Mouse (Mus musculus) lung, adult 18-20 months (tissue): Measurements from ENCODE around the gene Flt3l.
"Not testable (repeated sequence)": the region's sequence is repeated elsewhere in the genome, so short reads cannot be mapped to it uniquely, and the experiment has no call there.

ENCODE experiments used
- DNase-seq, 2 experiments: peaks; one replicate each; pipeline ENCODE4 v3.0.0; 2022; ENCODE audit warnings: mixed read lengths in 2 of 2

The Flt3l gene

DNA sequence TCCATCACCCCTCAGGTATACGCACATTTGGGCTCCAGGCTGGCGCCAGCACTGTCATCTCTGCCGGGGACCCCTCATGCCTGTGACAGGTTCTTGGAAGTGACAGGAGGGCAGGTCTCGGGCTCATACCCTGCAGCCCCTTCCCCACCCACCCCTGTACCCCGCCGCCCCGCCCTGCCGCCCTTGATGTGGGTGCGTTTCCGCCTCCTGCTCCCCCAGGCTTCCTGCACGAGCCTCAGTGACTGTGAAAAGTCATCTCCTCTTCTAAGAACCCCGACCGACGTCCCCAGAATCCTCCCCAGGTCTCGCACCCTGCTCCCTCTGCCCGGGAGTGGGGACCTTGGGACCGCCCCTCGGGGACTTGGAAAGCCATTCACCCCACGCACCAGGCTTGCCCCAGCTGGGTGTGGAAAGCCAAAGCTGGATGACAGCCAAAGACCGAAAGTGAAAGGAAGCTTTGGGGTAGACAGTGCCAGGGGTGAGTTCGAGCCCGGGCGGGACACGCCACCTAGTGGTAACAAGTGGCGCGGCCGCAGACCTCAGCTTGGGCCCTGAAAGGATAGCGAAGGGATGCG is at the start of gene Flt3l, which contains the start of gene Gm45713:
Flt3l (minus strand) TSS at position 440 of the 575 bp plus-strand sequence.
Gm45713 (minus strand) TSS at position 239 of the 575 bp plus-strand sequence.
- DNase-seq: peak; percentile 93 to 96

DNA sequence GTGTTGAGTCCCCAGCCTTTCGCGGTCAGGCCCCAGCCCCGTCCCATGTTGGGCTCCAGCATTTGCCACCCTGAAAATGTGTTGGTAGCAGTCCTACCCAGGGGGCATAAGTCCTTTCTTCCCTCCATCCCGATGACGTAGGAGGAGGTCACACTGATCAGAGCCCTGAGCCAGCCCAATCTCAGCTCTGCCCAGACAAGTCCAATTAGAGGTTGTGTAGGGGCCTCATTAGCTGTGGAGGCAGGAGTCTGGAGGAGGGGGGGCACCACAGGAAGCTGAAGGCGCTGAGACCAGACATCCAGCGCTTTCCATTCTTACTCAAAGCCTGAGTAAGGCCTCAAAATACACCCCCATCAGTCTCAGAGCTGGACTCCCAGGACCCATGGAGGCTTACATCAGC is 49.7 kb upstream of the Flt3l start:
- DNase-seq: no peak

DNA sequence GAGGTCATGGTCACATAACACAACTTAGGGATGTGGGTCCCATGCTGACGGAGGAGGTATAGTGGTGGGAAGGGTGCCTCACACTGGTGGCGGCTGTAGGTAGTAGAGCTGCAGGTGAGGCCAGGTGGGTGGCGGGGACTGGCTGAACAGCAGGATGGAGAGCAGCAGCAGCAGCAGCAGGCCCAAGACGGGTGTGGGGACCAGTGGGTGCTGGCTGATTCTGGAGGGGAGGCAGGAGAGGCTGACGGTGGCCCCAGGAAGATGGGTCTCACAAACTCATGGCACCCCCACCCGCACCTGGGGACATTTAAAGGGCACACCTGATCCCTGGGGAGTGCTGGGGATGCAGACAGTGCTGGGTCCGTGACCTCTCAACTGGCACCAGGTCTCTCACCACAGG is 47.4 kb upstream of the Flt3l start:
- no peak for DNase-seq

DNA sequence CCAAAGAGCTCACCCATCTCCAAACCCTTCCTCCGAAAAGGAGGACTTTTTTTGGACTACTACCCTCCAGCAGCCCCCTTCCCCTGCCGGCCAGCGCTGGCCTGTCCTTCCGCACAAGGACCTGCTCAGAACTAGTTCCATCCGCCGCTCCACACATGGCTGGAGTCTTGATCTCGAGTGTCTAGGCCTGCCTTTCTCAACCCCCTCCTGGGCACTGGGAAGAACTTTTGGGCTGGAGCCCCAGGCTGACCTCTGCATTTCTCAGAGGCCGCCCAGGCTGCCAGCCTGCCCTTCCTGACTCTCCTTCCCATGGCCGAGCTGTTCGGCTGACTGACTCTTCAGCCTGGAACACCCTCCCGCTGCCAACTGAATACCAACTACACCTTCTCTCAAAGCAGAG is 46.4 kb upstream of the Flt3l start:
- no peak for DNase-seq

DNA sequence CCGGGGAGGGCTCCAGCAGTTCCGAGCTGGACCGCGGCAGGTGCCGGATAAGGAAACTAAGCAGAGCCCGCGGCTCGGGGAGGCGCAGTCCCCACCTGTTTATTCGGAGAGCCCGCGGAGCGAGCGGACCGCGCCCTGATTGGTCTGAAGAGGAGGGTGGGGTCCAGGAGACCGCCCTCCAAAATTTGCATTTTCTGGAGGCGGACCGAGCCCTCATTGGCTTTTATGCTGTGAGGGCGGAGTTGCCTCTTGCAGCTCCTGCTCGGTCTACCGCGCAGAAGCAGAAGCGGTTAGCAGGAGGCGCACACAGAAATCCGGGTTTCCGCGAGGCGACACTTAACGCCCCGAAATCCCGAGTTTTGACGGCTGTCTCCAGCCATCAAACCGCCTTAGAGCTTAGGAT is 46.0 kb upstream of the Flt3l start:
- peak; percentile 92 to 94 for DNase-seq

DNA sequence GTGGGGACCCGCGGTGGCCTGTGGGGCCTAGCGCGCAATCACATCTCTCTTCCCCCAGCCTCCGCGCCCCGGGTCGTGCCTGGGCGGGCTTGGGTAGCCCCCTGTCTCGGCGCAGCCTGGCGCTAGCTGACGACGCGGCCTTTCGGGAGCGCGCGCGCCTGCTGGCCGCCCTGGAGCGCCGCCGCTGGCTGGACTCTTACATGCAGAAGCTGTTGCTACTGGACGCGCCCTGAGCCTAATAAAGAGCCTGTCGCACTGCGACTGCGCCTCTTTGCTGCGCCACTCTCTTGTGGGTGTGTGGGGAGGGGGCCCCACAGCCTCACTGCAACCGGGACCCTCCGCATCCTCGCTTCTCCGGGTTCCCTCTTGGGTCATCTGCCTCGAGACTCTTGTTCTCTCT is 45.3 kb upstream of the Flt3l start:
- DNase-seq: no peak

DNA sequence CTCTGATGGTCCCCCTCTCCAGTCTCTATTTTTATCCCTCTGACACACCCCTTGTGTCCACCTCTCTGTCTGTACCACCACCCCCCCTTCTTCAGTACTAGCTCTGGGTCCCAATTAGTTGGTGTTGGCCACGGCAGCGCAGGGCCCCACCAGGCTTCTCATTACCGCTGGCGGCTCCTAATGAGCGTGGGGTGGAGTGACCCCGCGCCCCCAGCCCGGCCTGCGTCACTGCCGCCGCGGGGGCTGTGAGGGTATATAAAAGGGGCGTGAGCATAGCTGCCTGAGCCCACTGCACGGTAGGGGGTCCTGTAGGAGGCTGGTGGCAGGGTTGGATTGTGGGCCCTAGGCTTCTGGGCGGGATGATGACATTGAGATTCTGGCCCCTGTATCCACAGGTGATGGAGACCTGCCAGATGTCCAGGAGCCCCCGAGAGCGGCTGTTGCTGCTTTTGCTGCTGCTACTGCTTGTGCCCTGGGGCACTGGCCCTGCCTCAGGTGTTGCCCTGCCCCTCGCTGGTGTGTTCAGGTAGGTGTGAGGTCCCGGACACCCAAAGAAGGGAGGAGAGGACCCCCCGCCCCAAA is 44.8 kb upstream of the Flt3l start, which contains the start of gene Pth2:
Pth2 (plus strand) TSS at position 100 of the 582 bp plus-strand sequence.
- no peak for DNase-seq

DNA sequence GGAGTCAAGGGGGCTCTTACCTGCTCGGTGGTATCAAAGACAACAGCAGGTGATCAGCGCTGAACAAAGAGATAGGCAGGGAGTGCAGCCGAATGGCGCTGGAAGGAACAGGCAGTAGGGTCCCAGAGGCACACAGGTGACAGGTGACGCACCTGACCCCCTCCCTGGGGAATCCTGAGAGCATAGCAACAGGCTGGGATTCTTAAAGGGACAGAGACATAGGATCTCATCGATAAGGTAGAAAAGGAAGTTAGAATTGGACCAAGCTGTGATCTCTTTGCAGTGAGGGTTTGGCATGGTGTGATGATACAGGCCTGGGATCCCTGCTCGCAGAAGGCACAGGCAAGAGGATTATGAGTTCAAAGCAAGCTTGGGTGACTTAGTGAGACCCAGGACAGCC is 43.2 kb upstream of the Flt3l start, which contains the start of gene Gfy:
Gfy (minus strand) TSS at position 101 of the 400 bp plus-strand sequence.
- DNase-seq: no peak

DNA sequence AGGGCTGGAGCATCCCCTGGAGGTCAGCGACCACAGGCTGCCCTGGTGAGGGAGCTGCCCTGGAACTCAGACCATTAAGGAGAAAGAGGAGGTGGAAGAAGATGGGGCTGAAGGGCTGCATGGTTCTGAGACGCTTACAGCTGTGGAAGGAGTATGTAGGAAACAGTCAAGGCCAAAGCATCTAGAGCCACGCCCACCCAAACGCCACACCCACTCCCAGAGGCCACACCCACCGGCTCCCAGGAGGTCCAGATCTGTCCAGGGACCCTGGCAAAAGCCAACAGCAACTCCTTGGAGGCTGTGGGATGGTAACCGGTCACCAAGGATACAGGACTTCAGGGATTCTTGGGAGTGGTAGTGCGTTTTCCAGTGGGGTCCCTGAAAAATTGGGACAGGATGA is 42.3 kb upstream of the Flt3l start:
- no peak for DNase-seq

DNA sequence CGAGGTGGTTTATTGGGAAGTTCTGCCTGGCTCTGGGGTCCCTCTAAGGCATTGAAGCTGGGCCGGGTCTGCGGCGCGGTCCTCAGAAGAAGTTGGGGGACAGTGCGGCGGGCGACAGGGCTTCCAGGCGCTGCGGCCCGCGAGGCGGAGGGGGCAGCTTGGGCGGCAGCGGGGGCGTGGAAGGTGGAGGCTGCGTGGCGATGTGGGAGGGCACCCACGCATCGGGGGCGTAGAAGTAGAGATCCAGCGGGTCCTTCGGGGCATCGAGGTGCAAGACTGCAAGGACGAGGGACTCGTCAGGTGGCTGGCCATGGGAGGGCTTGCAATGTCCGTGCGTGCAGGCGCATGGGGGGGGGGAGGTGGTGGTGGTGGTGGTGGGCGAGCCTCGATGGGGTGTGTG is 40.1 kb upstream of the Flt3l start:
- no peak for DNase-seq

DNA sequence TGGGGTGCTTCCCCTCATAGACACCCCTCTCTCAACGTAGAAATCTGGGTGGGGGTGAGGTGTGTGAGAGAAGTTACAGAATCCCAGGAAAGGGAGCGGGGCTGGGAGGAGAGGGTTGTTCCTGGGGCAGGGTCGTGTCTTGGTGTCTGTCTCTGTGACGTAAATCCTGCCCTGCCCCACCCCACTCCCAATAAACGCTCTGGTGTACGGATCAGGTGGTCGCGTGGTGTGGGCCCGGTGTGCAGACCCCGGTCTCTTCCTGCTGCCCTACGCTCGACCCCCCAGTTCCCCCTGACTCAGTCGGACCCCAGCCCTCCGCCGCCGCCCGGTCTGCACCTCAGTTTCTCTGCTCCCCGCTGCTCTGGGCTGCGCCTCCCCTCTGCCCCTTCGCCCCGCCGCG is 39.7 kb upstream of the Flt3l start:
- no peak for DNase-seq

DNA sequence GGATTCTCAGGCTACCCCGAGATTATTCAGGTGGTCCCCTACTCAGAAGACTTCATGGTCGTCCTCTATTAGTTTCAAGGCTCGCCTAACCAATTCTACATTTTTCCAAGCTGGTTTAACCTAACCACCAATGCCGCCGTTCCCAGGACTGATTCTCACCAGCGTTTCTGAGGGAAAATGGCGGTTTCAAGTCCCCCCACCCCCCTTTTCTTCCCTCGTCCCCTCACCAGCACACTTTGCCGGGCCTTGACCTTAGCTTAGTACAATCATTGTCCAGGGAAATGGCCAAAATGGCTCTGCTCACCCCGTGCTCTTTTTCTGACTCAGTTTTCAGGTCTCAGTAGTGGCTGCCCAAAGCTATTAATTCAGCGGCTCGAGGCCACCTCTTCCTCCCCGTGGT is 39.2 kb upstream of the Flt3l start:
- DNase-seq: no peak

DNA sequence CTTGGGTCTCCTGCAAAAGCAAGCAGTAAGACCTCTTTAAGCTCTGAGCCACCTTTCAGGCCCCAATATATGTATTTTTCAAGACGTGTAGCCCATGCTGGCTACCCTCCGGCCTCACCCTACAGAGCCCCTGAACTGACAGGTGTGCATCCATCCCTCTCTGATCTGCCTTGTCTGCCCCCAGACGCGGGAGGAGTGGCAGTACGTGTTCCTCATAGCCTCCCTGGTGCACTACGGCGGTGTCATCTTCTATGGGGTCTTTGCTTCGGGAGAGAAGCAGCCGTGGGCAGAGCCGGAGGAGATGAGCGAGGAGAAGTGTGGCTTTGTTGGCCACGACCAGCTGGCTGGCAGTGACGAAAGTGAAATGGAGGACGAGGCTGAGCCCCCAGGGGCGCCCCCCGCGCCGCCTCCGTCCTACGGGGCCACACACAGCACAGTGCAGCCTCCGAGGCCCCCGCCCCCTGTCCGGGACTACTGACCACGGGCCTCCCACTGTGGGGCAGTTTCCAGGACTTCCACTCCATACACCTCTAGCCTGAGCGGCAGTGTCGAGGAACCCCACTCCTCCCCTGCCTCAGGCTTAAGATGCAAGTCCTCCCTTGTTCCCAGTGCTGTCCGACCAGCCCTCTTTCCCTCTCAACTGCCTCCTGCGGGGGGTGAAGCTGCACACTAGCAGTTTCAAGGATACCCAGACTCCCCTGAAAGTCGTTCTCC is 38.5 kb upstream of the Flt3l start:
- no peak for DNase-seq

DNA sequence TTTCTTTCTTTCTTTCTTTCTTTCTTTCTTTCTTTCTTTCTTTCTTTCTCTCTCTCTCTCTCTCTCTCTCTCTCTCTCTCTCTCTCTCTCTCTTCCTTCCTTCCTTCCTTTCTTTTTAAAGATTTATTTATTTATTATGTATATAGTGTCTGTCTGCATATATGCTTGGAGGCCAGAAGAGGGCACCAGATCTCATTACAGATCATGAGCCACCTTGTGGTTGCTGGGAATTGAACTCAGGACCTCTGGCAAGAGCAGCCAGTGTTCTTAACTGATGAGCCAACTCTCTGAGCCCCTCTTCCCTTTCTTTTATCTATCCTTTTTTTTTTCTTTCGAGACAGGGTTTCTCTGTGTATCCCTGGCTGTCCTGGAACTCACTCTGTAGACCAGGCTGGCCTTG is 37.5 kb upstream of the Flt3l start:
- not testable (repeated sequence) for DNase-seq

DNA sequence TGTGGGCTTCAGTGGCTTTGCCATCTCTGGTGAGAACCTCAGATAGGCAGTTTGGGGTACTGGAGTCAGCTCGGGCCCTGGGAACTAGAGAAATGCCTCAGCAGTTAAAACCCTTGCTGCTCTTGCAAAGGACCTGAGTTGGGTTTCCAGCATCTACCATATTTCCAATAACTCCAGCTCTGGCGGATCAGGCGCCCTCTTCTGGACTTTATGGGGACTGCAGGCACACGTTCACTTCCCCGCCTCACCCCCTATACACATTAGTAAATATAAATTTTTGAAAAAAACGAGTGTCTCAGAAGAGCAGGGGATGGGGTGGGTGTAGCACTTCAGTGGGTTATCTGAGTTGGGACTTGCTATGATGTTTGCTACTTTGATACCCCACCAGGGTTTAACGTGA is 36.7 kb upstream of the Flt3l start:
- DNase-seq: no peak

DNA sequence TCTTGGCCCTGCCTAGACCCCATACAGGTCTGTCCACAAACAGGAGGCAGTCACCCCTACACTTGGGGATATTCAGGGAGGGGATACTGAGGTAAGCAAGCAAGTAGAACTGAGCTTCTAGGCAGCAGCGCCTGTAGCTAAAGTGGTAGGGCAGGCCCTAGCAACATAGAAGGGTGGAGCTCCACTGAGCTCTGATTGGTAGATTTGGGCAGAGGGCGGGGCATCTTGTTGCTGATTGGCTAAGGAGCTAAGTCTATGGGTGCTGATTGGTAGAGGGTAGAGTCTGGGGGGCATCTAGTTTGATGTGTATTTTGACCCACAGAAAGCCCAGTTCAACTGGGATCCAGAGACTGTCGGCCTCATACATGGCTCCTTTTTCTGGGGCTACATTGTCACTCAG is 33.3 kb upstream of the Flt3l start:
- DNase-seq: no peak

DNA sequence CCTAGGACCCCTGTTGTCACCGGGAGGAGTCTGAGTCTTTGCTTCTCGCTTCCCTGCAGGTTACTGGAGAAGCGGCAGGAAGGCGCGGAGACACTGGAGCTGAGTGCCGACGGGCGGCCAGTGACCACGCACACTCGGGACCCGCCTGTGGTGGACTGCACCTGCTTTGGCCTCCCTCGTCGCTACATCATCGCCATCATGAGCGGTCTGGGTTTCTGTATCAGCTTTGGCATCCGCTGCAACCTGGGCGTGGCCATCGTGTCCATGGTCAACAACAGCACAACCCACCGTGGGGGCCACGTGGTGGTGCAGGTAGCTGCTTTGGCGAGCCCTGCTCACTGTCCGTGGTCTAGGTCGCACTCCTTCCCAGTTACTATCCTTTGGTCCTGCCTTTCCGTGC is 32.4 kb upstream of the Flt3l start:
- no peak for DNase-seq

DNA sequence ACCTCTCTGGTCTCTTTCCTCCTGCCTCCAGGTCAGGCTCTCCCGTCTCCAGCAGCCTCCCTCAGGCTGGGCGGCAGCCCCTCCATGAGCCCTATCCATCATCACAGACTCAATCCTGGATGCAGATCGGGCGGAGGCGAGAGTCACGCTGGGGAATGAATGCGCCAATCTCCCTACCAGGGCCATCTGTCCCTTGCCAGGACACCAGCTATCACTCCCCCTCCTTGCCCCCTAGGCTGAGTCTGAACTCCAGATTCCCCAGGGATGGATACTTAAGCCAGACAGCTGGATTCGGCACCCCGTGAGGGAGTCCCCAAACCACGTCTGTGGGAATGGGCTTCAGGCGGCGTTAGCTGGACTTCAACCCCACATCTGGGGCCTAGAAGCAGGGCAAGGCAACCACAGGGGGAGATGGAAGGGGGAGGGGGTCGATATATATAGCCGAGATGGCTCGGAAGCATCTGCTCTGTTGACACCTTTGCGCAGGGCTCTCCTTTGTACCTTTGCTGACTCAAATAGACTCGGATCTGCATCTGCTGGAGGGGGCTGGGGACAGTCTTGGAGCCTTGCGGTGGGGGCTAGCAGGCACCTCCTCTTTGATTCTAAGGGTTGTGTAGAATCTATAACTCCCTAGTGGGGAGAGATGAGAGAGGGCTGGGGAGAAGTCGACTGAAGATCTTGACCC is 31.7 kb upstream of the Flt3l start:
- DNase-seq: no peak

DNA sequence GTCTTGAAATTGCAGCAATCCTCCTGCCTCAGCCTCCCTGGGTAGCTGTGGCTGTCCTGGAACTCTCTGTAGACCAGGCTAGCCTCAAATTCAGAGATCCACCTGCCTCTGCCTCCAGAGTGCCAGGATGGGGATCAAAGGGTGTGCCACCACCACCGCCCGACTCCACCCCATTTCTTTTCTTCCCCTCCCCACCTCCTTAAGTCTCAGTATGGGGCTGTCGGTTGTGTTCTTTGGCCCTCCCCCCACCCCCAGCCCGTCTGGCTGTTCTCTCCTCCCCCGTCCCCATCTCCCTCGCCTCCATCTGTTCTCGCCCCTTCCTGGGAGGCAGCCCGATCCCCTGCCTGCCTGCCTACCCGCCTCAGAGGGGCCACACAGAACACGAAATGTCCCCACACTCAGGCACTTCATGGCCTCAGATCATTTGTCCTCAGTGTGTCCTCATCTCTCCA is 30.7 kb upstream of the Flt3l start:
- no peak for DNase-seq

DNA sequence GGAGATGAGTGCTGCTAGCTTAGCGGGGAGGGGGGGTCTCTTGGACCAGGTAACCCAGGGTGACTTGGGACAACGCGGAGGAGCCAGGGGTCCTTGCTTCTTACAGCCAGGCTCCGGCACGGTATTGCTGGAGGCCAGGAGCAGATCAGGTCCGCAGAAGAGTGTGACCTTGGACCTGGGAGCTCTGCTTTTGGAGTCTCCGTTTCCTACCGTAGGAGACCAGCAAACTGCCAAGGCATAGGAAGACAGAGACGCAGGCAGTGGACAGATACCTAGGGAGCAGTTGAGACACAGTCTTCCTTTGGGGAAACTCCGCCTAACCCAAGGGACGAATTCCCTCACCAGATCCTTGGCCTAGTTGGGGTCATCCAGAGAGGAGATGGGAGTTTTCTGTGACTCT is 29.5 kb upstream of the Flt3l start:
- no peak for DNase-seq

DNA sequence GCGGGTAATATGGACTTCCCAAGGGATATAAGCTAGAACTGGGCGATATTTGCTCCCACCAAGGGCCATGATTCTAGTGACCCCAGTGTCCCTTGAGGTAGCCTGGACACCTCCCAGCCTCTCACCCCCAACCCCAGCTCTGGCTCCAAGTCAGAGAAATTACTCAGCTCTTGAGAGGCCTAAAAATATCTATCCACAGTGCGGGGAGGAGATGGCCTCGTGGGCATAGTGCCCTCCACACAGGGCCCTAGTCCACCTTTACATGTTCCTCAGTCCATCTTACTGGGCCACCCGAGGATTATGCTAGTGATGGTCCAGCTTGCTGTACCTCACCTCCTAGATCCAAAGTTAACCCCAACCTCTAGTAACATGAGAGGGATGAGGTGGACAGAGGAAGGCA is 28.6 kb upstream of the Flt3l start:
- no peak for DNase-seq

DNA sequence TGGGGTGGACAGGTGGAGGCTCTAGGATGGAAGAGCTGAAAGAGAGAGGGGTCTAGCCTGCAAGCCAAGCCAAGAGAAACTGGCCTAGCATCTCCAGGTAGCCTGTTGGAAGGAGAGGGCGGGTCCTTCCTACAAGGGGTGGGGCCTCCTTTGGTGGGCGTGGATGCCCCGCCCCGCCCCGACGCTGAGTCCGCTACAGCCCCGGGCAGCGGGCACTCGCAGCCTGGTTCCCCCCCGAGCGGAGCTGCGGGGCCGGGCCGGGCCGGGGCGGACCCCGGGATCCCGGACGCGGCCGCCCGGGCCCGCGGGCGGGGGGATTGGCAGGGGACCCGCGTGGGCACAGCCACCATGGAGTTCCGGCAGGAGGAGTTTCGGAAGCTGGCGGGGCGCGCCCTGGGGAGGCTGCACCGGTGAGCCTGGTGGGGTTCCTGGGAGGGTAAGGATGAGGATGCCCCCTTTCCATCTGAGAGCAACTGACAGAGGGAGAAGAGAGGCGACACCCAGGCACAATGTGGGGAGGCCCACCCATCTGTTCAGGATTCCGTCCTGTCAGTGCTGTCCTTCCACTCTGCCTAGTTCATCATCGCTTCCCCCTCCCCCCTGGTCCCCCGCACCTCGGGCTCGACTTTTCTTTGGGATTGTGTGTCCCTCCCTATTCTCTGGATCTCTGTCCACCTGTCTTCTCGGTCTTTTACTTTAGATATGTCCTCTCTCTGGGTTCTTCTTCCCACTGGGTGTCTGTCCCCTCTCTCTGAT is 27.7 kb upstream of the Flt3l start, which contains the start of gene Slc17a7:
Slc17a7 (plus strand) TSS at position 215 of the 756 bp plus-strand sequence.
- peak; percentile 30 to 37 for DNase-seq
